ENCODE assay signal across 18 mouse cellular contexts in the genomic region with DNA sequence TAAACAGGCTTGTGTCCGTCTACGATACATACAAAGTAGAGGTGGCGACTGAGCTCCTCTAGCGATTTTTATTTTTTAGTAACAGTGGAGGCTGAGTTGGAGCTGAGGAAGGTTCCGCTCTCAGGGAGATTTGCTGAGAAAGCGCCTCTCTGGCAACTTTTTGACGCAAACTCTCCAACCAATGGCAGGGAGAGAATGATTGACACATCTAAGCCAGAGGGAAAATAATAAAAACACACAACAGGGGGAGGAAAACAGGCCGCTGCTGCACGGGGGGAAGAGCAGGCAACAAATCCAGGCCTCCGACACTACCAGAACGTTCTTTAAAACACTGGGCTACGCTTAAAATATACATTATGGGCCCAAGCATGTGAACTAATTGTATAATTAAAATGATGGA. TPM values are rescaled to one million over a fixed set of nuclear protein-coding genes. Genes with fewer than 3 reads are reported as not detected.
DNase-seq lines count a peak whose midpoint lies in the region; ATAC-seq and TF ChIP-seq lines count a peak whose summit lies in the region.
"Had no signal": no experiment of that assay in that cellular context is flagged by ENCODE, and none has a peak within 500 bp of the region (broad histone marks: within the 10 kb centered on the region; RNA-seq: fewer than 3 reads in every experiment).

No protein-coding gene starts in this region.

- WGBS in intestine, embryonic 14.5 days = 2% methylated on average over 12 of the region's 12 CpGs
- 2% methylated on average over 12 of the region's 12 CpGs for WGBS in intestine, embryonic 15.5 days
- WGBS in hindbrain, postnatal 0 days = 1% methylated on average over 12 of the region's 12 CpGs
- 1% methylated on average over 12 of the region's 12 CpGs for WGBS in kidney, embryonic 16.5 days

- no peak overlapping the region for H3K4me3 ChIP-seq in intestine, embryonic 14.5 days (ENCODE audit: low read depth, low read length)
- H3K4me3 ChIP-seq in intestine, embryonic 15.5 days (replicated peaks) = no peak overlapping the region
- H3K4me3 ChIP-seq in hindbrain, postnatal 0 days (ENCODE audit: low read length) = peak overlapping the region; percentile 40
- H3K4me3 ChIP-seq in kidney, embryonic 16.5 days (ENCODE audit: low read length) = no peak overlapping the region
- H3K4me3 ChIP-seq: liver, embryonic 12.5 days had no signal

- H3K4me2 ChIP-seq in intestine, embryonic 14.5 days (ENCODE audit: low read length) = no peak overlapping the region
- H3K4me2 ChIP-seq in intestine, embryonic 15.5 days (replicated peaks) = no peak overlapping the region
- H3K4me2 ChIP-seq in hindbrain, postnatal 0 days (ENCODE audit: low read depth, low read length) = peak overlapping the region; percentile 44
- H3K4me2 ChIP-seq in kidney, embryonic 16.5 days (replicated peaks; ENCODE audit: low read depth, low read length) = no peak overlapping the region
- H3K4me2 ChIP-seq: embryonic facial prominence, embryonic 12.5 days; liver, embryonic 12.5 days had no signal

- no peak for ATAC-seq in intestine, embryonic 14.5 days (replicated peaks; ENCODE audit: low FRiP score, low TSS enrichment, low read depth)
- no peak for ATAC-seq in intestine, embryonic 15.5 days
- peak; percentile 36; the same call in 1 of the 2 replicates for ATAC-seq in hindbrain, postnatal 0 days
- no peak for ATAC-seq in kidney, embryonic 16.5 days (ENCODE audit: low FRiP score, low TSS enrichment)
- ATAC-seq: liver, embryonic 12.5 days had no signal

- no peak overlapping the region for H3K9ac ChIP-seq in intestine, embryonic 14.5 days (ENCODE audit: low read length)
- no peak overlapping the region for H3K9ac ChIP-seq in intestine, embryonic 15.5 days
- no peak overlapping the region; the same call in 1 of the 2 replicates for H3K9ac ChIP-seq in hindbrain, postnatal 0 days (replicated peaks; ENCODE audit: low read length)
- H3K9ac ChIP-seq in kidney, embryonic 16.5 days (replicated peaks; ENCODE audit: low read length) = no peak overlapping the region
- H3K9ac ChIP-seq: embryonic facial prominence, embryonic 12.5 days; liver, embryonic 12.5 days had no signal

- no peaks in the 10 kb centered on the region for H3K36me3 ChIP-seq in intestine, embryonic 14.5 days (ENCODE audit: control insufficient read depth, insufficient read depth, low read length)
- no peaks in the 10 kb centered on the region for H3K36me3 ChIP-seq in intestine, embryonic 15.5 days
- H3K36me3 ChIP-seq in hindbrain, postnatal 0 days (ENCODE audit: insufficient read depth, low read length) = no peaks in the 10 kb centered on the region
- no peaks in the 10 kb centered on the region for H3K36me3 ChIP-seq in kidney, embryonic 16.5 days (ENCODE audit: insufficient read depth, low read length)
- H3K36me3 ChIP-seq: embryonic facial prominence, embryonic 12.5 days; liver, embryonic 12.5 days had no signal

- peak; percentile 66 for DNase-seq in intestine, embryonic 14.5 days (ENCODE audit: low spot score)
- peak; percentile 77 for DNase-seq in embryo, embryonic 10.5 days (ENCODE audit: low spot score)
- peak; percentile 71 for DNase-seq in hindbrain, postnatal 0 days (ENCODE audit: low spot score)
- DNase-seq in yolk sac, embryonic 10.5 days (ENCODE audit: low spot score) = peak; percentile 8
- DNase-seq in c-Kit-positive CD71-positive TER-119-positive erythroid progenitor cells, embryonic 14.5 days (ENCODE audit: low spot score) = no peak
- no peak for DNase-seq in right cerebral cortex, adult 18-20 months
- DNase-seq: adrenal gland, adult 8-10 months; gastrocnemius, postnatal 10 days; kidney, adult 9 months; layer of hippocampus, postnatal 36 days had no signal

- no peaks in the 10 kb centered on the region for H3K4me1 ChIP-seq in intestine, embryonic 14.5 days (replicated peaks; ENCODE audit: control insufficient read depth, insufficient read depth, low read length)
- 0 out of 2 replicates have a peak, but pooled peaks cover 2% of the 10 kb centered on the region for H3K4me1 ChIP-seq in intestine, embryonic 15.5 days (replicated peaks)
- H3K4me1 ChIP-seq in hindbrain, postnatal 0 days (ENCODE audit: insufficient read depth, low read length) = no peaks in the 10 kb centered on the region
- no peaks in the 10 kb centered on the region for H3K4me1 ChIP-seq in kidney, embryonic 16.5 days (ENCODE audit: insufficient read depth, low read length)
- H3K4me1 ChIP-seq: embryonic facial prominence, embryonic 12.5 days had no signal

- no peaks in the 10 kb centered on the region for H3K9me3 ChIP-seq in intestine, embryonic 14.5 days (ENCODE audit: control insufficient read depth, low read length)
- no peaks in the 10 kb centered on the region for H3K9me3 ChIP-seq in intestine, embryonic 15.5 days
- no peaks in the 10 kb centered on the region for H3K9me3 ChIP-seq in hindbrain, postnatal 0 days (ENCODE audit: low read length)
- no peaks in the 10 kb centered on the region for H3K9me3 ChIP-seq in kidney, embryonic 16.5 days (ENCODE audit: low read length)
- H3K9me3 ChIP-seq: embryonic facial prominence, embryonic 12.5 days; liver, embryonic 12.5 days had no signal

- H3K27ac ChIP-seq in intestine, embryonic 14.5 days (ENCODE audit: low read depth) = no peak overlapping the region
- H3K27ac ChIP-seq in intestine, embryonic 15.5 days = no peak overlapping the region
- peak overlapping the region; percentile 54; the same call in 1 of the 2 replicates for H3K27ac ChIP-seq in hindbrain, postnatal 0 days
- H3K27ac ChIP-seq in kidney, embryonic 16.5 days (ENCODE audit: low read length) = no peak overlapping the region
- H3K27ac ChIP-seq: embryonic facial prominence, embryonic 12.5 days; liver, embryonic 12.5 days had no signal

- H3K27me3 ChIP-seq in intestine, embryonic 14.5 days (replicated peaks; ENCODE audit: control insufficient read depth, insufficient read depth, low read length) = peaks cover 99% of the 10 kb centered on the region
- peaks cover 75% of the 10 kb centered on the region for H3K27me3 ChIP-seq in intestine, embryonic 15.5 days (replicated peaks)
- peaks cover 54% of the 10 kb centered on the region for H3K27me3 ChIP-seq in hindbrain, postnatal 0 days (ENCODE audit: insufficient read depth, low read length)
- peaks cover 92% of the 10 kb centered on the region for H3K27me3 ChIP-seq in kidney, embryonic 16.5 days (ENCODE audit: insufficient read depth, low read length)

- TF ChIP-seq CTCF in hindbrain, postnatal 0 days (IDR thresholded peaks at IDR 0.05; ENCODE audit: low read depth) = no peak

RNA-seq across cellular contexts. Expression of a gene that starts 6.2 kb away (rescaled TPM):
- polyA plus RNA-seq in intestine, embryonic 14.5 days (2014; fragmentation: Nextera tagmentation; extraction: Ambion mirVana) = not detected in 2 replicates
- 0.09 TPM in 1 of 2 replicates, not detected in the other for polyA plus RNA-seq in intestine, embryonic 15.5 days (2015; fragmentation: Nextera tagmentation; extraction: Ambion mirVana)
- 27.6 and 48.4 TPM in 2 replicates for total RNA-seq in hindbrain, postnatal 0 days (2014; rRNA removed)
- 31.1 and 33.2 TPM in 2 replicates for polyA plus RNA-seq in hindbrain, postnatal 0 days (2015; fragmentation: Nextera tagmentation; extraction: Ambion mirVana)
- not detected in 2 replicates for polyA plus RNA-seq in kidney, embryonic 16.5 days (2015; fragmentation: Nextera tagmentation; extraction: Ambion mirVana)
- total RNA-seq: adrenal gland, adult 8-10 months; gastrocnemius, postnatal 10 days; megakaryocyte progenitor cell, adult 5-6 weeks; neutrophil, adult 5-6 weeks had no signal
- polyA plus RNA-seq: heart, embryonic 16.5 days; liver, embryonic 12.5 days; urinary bladder, adult 2 months had no signal

Comparison
In these comparisons a context has a peak if more than half of its experiments do, and no peak if none do; other contexts are left out.
1. DNase-seq: peak in intestine, embryonic 14.5 days (single experiment), embryo, embryonic 10.5 days (single experiment), hindbrain, postnatal 0 days (single experiment) and yolk sac, embryonic 10.5 days (single experiment); none in c-Kit-positive CD71-positive TER-119-positive erythroid progenitor cells, embryonic 14.5 days (single experiment) and right cerebral cortex, adult 18-20 months (single experiment).
2. RNA of a gene that starts 6.2 kb away (polyA plus RNA-seq): 31.1 to 33.2 TPM in hindbrain, postnatal 0 days; 0.09 TPM in intestine, embryonic 15.5 days, not detected in intestine, embryonic 14.5 days and not detected in kidney, embryonic 16.5 days; every median in the first group is over 10 times any median in the second.